Mouse (Mus musculus) kidney, postnatal 10 days (tissue): Measurements from ENCODE around the gene Slc15a2.

Experiments used
- DNase-seq: peaks from one replicate; pipeline ENCODE4 v3.0.0; 2021; ENCODE audit warnings: mixed read lengths

Slc15a2 gene

GRCm38 (mm10) chr16:36784594-36785313 lies at the start of gene Slc15a2:
Gene Slc15a2 (minus strand): TSS chr16:36784962.
- DNase-seq, result peak; percentile 36

- DNase-seq, result no peak
Observed at GRCm38 (mm10) chr16:36828820-36829219, 44.1 kb upstream of the Slc15a2 start.

DNA sequence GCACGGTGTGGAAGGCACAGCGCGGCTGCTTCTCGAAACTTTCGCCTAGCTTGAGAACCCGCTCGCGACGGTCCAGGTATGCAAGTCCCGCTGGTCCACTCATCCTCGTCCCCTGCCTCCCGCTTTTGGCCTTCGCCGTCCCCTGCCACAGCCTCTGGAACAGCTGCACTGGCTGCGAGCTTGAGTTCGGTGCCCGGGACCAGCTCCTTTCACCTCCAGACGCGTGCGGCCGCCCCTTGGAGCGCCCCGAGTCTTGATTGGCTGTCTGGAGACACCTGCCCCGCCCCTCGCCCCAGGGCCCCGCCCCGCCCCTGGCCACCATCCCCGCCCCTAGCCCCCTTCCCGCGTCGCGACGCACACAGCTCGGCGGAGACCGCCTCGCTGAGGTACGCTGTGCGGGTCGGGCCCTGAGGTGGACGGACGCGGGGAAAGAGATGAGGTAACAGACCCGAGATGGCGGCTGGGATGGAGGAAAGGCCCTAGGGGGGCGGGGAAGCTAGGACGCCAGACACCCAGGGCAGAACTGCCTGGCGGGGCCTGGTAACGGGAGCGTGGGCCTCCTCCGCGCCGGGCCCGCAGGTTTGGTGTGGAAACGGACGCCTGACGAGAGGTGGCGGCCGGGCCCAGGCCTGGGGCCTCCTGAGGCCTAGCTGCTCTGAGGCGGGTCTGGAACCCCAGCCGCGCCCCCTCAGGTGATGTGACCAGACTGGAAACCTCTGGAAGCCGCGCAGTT lies 43.5 kb upstream of the Slc15a2 start, which contains the start of gene Iqcb1:
Gene Iqcb1, plus strand, starts transcription at position 332 of the 733 bp plus-strand sequence.
- peak; percentile 92 for DNase-seq

DNA sequence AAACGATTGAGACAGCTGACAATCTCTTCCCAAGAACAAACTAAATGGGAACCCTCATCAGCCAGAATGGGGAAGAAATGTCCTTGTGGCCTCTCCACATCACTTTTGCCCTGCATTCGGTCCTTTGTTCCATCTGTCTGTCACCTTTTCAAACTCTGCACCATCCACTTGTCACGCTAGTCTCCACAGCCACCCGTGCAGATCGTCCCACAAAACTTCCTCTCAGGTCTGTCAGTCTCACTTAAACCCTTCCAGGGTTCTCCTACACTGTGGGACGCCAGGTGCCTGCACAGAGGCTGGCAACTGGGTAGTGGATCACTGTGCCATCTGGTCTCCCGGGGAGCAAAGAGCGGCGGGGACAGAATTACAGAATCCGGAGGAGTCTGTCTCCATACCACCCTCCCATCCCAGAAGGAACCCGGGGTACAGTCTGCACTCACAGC lies 42.9 kb upstream of the Slc15a2 start:
- no peak for DNase-seq

- DNase-seq, result no peak
Observed at GRCm38 (mm10) chr16:36821474-36821873, 36.7 kb upstream of the Slc15a2 start.

GRCm38 (mm10) chr16:36820747-36821146 lies 36.0 kb upstream of the Slc15a2 start:
- no peak for DNase-seq

DNA sequence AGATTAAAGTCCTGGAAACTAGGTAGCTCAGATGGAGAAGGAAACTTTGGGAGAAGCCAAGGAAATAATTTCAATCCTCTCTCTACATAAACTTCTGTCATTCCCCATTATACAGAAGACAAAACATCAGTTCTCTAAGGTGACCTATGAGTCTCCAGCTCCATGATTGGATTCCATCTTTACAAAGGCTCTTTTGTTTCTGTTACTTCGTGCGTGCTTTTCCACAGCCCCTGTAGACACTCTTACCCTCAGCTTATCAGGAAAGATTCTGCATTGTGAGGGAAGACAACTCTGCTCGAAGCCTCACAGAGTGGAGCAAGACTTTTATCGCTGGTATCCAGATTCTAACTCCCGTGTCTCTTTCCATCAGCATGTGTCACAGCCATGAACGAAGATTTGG lies 35.3 kb upstream of the Slc15a2 start:
- DNase-seq, result no peak

DNA sequence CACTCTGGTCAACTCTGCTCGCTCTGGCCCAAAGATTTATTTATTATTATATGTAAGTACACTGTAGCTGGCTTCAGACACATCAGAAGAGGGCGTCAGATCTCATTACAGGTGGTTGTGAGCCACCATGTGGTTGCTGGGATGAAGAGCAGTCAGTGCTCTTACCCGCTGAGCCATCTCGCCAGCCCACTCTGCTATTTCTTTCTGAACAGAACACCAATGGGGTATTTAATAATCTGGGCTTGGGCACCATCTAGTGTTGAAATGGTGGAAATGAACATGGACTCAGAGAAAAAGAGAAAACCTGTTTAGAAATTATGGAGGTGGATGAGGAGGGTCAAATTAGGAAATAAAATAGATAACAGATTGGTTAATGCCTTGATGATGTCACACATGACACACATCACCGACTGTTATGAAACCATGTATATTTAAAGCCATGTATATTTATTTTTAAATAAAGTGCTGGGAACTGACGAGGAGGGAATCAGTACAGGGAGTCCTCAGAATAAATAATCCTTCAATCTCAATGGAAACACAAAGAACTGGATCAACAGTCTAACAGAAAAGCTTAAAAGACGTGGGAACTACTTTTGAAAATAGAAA lies 32.7 kb upstream of the Slc15a2 start:
- DNase-seq, result peak; percentile 84

GRCm38 (mm10) chr16:36816916-36817315 lies 32.2 kb upstream of the Slc15a2 start:
- no peak for DNase-seq

DNA sequence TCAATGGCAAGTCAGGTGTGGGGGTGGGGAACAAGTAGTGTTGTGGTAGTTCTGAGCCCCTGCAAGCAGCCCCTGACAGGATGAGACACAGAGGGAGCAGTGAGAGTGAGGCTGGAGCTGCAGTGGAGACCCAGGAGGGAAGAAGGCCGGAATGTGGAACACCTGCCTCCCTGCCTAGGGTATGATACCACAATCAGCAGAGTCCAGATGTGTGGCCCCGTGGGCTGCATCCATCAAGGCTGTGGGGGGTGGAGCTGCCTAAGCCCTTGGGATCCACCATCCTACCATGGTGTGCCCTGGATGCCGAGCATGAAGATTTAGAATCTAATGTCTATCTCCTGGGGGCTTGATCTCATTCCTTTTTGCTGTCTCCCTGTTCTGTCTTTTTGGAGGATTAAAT lies 28.9 kb upstream of the Slc15a2 start:
- DNase-seq, result no peak

DNA sequence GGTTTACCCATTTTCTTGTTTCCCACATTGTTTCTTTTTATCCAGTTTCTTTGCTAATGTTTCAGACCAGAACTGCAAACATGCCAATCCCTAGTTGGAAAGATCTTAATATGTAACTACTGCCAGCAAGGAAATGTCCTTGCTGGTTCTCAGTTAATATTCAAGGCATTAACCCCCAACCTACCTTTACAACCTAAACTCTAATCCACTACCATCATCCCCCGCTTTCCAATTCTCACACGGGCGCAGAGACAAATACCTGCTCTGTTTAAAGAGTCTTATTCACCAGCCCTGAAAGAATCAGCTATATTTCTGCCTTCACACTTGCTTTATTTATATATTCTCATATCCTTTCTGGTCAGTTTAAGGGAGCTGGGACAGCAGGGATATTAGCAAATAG lies 23.9 kb upstream of the Slc15a2 start:
- peak; percentile 19 for DNase-seq

DNA sequence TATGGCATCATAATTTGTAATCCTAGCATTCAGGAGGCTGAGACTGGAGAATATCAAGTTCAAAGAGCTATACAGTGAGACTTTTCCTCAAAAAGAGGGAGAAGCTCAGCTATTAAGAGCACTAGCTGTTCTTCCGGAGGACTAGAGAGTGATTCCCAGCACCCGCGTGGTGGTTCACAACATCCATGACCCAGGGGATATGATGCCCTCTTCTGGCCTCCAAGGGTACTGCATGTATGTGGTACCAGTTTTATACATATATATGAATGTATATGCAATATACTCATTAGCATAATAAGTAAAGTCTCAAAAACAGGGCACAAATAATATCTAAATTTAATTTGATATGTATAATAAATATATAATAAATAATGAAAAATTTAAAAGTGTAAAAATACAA lies 17.6 kb upstream of the Slc15a2 start:
- DNase-seq, result no peak

- DNase-seq, result no peak
Observed at GRCm38 (mm10) chr16:36798334-36798733, 13.6 kb upstream of the Slc15a2 start.

DNA sequence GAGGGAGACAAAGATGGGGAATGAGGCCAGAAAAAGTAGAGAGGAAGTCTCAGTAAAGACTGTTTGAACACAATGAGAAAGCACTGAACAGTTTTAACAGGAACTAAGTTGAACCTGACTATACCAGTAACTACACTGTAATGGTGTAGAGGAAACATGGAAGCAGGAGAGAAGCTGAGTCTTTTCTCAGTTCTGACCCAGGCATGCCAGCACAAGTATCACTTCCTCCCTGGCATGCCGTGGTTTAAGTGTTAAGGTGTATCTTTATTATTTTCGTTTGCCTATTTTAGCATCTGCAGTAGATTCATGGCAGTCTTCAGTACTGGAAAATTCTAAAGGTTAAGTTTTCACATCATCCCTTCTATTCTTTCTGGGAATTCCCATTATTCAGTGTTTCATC lies 10.2 kb upstream of the Slc15a2 start:
- DNase-seq, result no peak

GRCm38 (mm10) chr16:36790166-36790565 lies 5.4 kb upstream of the Slc15a2 start:
- DNase-seq, result no peak

GRCm38 (mm10) chr16:36786466-36786865 lies 1.7 kb upstream of the Slc15a2 start:
- DNase-seq, result no peak

DNA sequence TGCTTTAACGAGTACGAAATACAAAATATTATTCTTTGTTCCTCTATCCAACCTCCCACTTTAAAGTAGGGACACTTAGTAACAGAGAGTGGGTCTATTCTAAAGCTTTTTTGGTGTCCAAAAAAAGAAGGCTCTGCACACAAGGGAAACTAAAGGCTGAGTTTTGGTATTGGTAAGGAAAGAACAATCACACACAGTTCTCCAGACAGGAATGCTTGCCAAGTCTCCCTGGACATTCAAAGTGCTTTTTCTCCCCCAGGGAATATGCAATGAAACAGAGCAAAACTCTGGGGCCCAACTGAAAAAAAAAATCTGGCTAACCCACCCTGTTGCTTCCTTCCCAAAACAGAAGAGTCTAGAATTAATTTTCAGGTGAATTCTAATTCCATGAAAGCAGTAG lies 616 bp downstream of the Slc15a2 start:
- no peak for DNase-seq

GRCm38 (mm10) chr16:36775658-36776057 lies 9.1 kb downstream of the Slc15a2 start:
- DNase-seq, result no peak

DNA sequence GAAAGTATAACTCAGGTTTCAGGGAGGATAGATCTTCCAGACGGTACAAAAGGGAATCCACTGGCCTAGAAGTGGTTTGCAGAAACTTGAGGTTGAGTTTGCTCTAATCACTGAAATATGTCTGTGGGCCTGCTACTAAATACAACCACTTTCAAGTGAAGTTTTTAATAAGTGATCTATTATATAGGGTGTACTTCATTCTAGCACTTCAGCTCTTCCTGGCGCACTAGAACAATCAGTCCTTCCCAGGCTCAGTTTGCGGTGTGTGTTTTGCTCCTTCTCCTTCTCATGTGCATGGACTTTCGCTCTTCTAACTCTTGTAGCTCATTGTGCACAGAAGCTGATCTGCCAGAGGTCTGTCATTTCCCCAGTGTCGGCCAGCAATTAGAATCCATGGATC lies 11.8 kb downstream of the Slc15a2 start:
- no peak for DNase-seq

DNA sequence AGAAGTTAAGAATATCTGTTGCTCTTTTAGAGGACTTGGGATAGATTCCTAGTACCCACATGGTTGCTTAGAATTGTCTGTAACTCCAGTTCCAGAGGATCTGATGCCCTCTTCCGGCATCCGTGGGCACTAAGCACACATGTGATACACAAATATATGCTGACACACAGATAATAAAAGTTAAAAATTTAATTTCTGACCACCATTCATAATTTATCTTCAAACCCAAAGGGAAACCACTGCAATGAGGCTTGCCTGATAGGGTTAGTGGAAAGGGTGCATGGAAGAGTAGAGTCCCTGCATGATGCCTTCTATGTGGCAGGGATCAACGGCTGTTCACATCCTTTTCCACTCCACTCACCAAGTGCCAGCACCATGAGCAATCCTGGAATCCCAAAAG lies 13.1 kb downstream of the Slc15a2 start:
- DNase-seq, result no peak

GRCm38 (mm10) chr16:36771244-36771643 lies 13.5 kb downstream of the Slc15a2 start:
- DNase-seq, result no peak

DNA sequence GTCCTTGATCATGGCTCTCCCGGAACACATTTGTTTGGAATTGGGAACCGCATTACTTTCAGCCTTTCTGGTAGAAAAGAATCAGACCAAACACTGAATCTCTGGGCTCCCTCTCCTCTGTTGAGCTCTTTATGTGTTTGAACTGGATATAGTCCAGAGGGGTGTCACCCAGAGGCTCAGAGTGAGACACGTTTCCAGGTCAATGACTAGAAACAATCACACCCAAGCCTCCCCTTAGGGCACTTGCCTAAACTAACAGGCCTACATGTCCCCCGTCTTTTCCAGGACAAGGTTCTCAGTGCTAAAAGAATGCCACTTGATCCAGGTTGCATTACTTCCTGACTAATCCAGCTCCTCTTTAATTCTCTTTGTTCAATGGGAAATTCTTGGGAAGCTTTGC lies 13.9 kb downstream of the Slc15a2 start:
- DNase-seq, result no peak

- DNase-seq, result no peak
Observed at GRCm38 (mm10) chr16:36770191-36770771, 14.5 kb downstream of the Slc15a2 start.

DNA sequence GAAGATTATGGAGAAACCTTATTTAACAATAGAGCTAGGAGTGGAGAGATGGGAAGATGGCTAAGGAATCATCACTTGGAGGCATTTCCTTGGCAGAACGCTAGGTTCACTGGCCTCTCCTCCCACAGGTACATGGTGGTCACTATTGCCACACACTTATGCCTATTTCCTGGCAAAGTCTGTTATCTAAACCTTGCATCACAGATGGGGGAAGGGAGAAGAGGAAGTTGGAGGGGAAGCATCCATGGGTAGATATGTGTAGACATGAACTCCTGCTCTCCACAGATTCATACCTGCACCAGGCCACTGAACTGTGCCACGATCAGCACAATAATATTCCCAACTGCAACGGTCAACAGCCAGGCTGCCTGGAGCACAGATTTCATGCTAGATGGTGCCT lies 32.8 kb downstream of the Slc15a2 start:
- no peak for DNase-seq
